Mouse (Mus musculus): ENCODE measurements at regions not wholly inside any gene's neighbourhood (a gene's known extent, or its start where the extent isn't known, plus 50 kb on each side); places are given as distances from the start of the nearest gene placed in this dataset.
A peak's percentile ranks its signal among the peaks of the same experiment; 100 is the strongest.
"Not testable (repeated sequence)": the region's sequence is repeated elsewhere in the genome, so short reads cannot be mapped to it uniquely, and the experiment has no call there.

DNA sequence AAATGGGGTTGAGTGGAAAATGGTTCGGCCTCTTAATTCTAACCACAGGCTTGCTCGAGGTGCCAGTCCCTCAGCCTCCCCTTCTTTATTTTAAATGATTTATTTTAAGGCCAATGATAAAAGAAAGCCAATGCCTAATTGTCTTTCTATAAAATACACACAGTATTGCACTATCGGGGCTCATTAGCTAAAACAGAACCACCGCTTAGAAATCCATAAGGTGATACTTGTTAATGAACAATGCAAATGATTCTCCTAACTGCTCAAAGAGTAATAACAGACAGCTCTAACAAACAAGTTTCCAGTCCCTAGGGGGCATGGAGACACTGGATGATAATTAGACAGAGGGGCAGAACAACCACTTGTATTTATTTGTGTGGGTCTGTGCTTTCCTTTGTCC is 58.8 kb downstream of the Emx2 start:
- no peak for DNase-seq (ENCODE audit: low read depth, low spot score)

DNA sequence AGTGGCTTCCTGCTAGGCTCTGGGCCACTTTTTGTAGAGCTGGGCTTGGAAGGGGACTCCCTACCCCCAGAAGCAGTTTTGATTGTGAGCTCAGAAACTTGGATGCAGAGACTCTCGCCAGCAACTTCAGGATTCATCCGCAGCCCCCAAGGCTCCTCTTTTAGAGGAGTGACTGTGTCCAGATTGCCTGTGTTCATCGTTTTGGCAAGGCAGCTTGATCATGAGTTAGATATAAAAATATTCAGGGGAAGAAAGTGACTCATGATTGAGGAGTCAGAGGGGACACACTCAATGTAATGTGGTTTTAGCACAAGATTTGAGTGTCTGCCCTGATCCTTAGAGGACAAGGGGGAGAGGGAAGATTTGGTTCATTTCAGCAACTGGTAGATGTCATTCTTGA is 61.0 kb downstream of the Emx2 start:
- no peak for DNase-seq (ENCODE audit: low read depth, low spot score)

DNA sequence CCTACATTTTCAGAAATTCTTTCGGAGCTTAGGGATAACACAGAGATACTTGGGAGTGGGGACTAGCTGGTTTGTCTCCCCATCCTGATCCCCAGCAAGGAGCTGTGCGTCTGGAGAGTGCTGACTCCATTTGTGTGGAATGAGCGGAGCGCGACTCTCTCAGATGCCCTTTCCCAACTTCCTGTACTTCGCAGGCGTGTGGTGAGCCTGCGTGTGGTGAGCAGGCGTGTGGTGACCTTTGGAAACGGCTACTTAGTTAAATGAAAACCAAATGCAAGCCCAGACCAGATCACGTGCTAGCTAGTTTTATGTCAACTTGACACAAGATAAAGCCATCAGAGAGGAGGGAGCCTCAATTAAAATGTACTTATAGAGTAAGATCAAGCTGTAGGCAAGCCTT is 64.0 kb downstream of the Emx2 start:
- DNase-seq (ENCODE audit: low read depth, low spot score): no peak

DNA sequence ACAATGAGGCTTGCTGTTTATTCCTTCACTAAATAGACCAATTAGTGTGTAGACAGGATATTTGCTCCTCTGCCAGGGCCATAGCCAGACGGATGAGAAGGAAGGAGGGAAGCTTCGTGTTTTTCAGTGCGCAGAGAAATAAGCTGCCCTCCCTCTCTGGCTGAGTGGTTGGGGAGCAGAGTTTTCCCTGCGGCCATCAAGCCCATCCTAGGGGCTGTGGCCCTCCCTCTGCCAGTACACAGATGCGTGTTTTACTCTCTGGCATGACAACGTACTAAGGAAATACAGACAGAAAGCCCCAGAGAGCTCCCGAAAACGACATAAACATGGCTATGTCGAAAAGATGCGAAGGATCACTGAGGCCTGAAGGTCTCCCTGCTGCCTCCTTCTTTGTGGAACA is 65.2 kb downstream of the Emx2 start:
- no peak for DNase-seq (ENCODE audit: low read depth, low spot score)

DNA sequence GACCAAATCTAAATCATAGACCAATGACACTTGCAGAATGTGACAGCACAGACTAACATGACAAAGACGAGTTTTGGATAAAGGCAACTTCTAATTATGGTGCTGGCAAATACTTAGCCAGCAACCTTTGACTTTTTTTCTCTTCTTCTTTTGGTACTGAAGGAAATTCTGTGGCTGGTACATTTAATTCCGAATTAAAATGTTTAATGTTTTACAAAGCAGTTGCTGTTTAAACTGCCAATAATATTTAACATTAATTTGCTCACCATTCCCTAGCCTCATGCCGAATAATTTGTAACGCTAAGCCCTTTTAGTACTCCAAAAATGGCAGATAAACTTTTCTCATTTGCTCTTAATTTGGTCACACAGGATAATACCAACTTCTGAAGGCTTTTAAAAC is 105.9 kb downstream of the Emx2 start:
- DNase-seq (ENCODE audit: low read depth, low spot score): no peak

DNA sequence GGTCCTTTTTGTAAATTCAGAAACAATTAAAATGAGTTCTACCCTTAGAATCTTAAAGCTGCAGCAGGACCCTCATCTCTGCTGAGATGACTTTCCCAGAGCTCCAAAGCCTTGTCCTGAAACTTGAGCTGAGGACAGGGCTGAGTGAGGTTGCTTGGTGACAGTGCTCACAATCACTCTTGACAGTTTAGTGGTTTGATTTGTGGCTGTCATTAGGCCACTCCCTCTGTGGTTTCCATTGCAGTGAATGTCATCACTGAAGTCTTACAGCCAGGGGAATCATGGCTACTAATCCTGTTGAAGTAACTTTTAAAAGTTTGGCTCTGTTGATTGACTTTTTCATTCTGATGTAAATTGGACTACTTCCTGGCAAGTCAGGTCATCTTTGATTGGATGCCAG is 110.7 kb downstream of the Emx2 start:
- DNase-seq (ENCODE audit: low read depth, low spot score): no peak

DNA sequence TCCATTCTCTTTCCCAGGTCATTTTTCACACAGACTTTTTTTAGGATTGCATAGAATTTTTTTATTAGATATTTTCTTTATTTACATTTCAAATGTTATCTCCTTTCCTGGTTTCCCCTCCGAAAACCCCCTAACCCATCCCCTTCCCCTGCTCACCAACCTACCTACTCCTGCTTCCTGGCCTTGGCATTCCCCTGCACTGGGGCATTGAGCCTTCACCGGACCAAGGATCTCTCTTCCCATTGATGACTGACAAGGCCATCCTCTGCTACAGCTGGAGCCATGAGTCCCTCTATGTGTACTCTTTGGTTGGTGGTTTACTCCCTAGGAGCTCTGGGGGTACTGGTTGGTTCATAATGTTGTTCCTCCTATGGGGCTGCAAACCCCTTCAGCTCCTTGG is 111.4 kb downstream of the Emx2 start:
- DNase-seq (ENCODE audit: low read depth, low spot score): not testable (repeated sequence)

DNA sequence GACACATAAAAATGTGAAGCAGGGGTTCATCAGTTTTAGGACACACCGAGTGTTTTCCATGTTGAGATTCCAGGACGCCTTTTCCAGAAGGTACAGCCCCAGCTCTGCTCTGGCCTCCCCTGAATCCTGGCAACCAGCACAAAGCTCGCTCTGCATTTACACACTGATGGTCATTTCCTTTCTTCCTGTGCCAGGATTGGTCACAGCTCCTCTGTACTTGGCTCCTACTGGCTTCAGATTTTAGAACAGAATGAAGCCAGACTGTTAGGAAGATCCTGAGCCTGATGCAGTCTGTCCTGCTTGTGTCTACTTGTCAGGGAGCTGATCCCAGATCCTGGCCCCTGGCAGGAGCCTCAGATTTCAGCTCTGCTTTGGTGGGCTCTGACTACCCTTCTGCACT is 116.2 kb downstream of the Emx2 start:
- DNase-seq (ENCODE audit: low read depth, low spot score): no peak

DNA sequence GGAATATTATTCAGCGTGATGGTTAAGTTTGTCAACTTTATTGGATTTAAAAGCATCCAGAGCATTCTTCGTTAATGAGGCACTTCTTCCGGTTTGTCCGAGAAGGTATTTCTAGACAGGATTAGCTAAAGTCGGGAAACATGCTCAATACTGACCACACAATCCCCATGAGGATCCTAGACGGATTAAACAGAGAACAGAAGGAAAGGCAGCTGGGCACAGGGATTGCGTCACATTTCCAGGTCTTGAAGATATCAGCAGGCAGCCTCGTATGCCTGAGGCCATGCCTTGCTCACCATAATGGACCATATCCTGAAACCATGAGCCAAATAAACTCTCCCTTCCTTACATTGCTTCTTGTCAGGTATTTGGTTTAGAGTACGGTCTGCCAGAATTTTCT is 119.7 kb downstream of the Emx2 start:
- DNase-seq (ENCODE audit: low read depth, low spot score): peak; percentile 14

DNA sequence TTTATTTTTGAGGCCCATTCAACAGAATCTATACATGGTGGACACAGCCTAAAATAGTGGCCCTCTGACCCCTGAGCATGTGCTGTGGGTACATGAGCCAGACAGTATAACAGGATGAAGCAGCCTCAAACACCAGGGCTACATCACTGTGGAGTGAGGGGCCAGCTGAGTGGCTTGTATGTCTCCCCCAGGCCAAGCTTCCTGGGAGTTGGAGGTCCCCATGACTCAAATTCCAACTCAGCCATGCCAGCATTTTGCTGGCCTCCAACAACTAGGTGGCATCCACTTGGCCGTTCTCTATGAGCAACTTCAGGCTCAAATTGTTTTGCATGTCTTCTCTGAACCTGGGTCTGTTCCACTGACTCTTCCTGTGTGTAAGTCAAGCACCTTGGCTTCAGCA is 121.5 kb downstream of the Emx2 start:
- DNase-seq (ENCODE audit: low read depth, low spot score): no peak

DNA sequence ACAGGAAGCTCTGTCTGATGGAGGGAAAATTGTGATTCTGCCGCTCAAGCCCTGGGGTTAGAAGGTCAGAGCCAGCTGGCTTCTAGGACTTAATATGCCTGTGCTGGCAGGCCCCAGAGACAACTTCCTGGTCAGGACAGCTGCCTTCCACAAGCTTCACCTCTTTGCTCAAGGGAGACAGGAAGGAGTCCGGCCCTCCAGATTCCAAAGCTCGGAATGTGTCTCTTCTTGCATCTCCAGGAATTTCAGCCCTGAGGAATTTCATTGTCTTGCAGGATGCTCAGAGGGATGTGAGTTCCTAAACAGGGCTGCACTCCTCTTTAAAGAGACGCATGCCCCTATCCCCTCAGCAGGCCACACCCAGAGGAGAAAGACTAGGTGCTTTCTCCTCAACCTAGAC is 127.7 kb downstream of the Emx2 start:
- DNase-seq (ENCODE audit: low read depth, low spot score): no peak

DNA sequence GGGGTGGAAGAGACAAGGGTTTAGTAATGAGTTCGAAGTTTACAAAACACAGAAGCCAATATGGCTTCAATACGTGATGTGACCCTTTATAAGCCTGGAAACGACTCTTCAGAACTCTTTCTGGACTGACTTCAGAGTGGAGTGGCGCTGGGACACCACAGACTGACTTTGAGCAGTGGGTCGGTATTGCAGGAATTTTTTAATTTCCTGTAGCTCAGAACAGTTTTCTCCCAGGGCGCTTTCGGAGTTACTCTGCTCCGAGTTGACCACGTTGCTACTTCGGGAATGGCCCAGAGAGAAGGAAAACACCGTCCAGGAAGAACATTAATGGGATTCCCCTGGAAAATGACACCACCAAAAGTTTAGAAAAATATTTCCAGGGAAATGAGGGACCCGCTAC is 129.1 kb downstream of the Emx2 start:
- DNase-seq (ENCODE audit: low read depth, low spot score): no peak

DNA sequence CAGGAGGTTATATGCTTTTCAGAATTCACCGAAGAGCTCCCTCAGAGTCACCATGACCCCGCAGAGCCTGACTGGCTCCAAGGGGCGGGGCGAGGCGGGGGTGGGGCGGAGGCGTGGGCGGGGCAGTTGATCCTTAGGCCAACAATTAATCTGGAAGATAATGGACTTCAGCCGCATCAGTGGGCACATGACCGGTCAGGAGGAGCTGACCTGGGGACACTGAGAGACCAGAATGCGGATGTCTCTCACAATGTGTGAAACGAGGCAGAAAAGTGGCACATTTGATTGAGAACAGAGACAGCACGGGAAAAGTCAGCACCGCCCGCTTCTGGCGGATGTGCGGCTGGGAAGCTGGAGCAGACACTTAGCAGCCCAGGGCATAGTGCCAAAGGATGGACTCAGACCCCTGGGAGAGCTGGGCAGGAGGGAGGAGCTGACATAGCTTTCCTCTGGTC is 129.9 kb downstream of the Emx2 start:
- peak; percentile 11 for DNase-seq (ENCODE audit: low read depth, low spot score)

DNA sequence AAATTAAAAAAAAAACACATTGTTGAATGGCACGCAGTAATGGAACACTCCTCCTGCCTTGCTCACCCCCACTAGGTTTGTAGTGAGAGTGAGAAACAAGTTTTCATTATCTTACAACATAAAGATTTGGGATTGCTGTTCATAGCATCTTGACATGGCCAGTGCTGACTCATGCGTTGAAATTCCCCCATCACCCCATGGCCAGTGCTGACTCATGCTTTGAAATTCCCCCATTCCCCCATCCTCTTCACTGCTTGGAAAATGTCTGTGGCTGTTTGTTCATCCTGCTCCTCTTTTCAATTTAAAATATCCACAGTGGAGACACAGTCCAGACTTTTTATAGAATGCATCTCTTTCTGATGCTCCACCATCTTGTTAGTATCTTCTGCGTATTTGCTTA is 131.8 kb downstream of the Emx2 start:
- no peak for DNase-seq (ENCODE audit: low read depth, low spot score)

DNA sequence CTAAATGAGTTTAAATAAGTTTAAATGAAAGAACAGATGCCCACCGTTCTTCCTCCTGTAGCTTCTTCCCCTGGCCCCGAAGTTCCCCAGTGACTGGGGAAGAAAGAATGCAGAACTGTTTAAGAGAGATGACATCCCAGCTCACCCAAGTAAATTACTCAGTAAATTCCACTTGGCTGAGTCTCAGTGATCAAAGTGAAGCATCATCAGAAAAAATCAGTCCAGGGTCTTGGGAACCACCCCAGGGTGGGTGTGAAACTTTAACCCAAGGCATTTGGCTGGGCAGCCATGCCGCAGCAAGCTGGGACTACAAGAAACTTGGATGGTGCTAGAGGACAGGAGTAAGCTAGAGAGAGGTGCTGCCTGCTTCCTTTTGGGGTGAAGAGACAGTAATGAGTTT is 133.9 kb downstream of the Emx2 start:
- no peak for DNase-seq (ENCODE audit: low read depth, low spot score)

DNA sequence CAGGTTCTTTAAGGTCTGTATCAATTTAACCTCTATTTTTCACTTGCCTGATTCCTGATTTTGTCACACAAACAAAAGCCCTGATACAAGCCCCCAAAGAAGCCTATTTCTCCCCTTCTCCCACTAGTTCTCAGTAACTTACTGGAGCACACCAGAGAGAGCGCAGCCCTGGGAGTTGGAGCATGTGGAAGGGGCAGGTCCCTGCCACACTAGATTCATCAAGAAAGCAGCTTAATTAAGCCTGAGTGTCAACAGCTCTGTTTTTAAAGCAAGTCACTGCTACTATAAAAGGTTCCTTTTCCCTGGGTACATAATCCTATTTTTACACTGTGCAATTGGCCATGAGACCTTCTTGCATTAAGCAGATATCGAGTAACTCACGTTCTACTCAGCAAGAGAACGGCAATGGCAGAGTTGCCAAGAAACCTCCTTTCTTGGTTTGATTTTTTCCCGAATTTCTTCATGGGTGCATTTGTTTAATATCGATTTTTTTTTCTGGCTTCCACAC is 166.2 kb downstream of the Emx2 start:
- DNase-seq (ENCODE audit: low read depth, low spot score): no peak

DNA sequence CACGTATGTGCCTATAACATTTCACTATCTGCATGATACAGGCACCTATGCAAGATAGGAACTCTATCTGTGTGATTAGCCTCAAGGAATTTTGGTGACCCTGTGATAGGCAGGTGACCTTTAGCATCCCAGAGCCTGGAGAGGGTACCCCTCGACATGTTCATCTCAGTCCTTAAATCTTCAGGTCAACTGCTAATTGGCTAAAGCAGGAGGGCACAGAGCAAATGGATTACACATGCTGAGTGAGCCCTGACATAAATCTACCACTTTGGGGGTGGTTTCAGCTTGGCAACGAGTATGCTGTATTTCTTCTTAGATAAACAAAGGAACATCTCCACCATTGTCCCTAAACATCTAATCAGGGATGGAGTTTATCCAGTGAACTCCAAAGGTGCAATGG is 169.5 kb downstream of the Emx2 start:
- no peak for DNase-seq (ENCODE audit: low read depth, low spot score)

DNA sequence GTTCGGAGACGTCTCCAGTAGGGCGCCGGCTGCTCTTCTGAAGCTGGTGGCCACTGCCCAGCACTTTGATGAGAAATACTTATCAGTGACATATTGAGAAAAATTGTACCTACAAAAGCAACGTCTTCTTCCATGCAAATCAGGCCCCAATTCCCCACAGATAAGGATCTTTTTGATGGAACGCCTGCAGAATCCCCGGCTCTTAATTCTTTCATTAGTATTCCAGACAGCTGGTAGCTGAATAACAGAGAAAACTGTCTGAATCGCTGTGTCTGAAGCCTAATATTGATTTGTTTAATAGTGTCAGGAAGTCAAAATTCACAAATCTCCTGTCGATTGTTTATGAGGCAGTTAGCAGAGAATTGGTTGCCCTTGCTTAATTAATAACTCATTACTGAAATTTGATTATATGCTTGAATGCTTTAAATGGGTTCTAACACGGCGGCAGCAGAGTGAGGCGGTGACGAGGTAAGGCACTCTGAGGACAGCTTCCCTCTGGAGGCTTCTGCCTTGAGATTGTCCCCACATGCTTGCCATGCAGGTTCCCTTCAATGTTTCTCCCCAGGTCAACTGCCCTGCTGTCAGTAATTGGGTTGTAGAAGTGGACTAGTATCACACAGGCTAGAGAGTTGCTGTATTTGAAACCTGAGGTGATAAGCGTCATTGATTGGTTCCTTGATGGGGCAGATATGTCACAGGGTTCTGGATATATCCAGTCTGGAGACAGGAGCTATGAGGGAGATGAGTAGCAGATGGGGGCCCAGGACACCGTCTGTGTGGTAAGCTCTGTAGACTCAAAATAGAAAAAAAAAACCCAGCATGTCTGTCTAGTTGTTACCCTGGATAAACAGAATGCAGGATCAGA is 170.4 kb downstream of the Emx2 start:
- DNase-seq (ENCODE audit: low read depth, low spot score): no peak

DNA sequence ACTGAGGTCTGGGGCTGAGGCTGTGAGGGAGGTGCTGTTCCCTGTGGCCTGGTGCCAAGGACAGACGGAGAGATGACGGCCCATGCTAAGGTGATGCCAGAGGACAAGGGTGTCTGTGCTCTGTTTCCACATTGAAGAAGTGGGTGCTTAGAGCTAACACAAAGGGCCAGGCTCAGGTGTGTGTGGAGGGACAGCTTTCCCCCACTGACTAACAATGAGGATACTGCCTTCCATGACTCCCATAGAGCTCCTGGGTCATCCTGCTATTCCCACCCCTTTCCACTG is 170.9 kb downstream of the Emx2 start:
- no peak for DNase-seq (ENCODE audit: low read depth, low spot score)

DNA sequence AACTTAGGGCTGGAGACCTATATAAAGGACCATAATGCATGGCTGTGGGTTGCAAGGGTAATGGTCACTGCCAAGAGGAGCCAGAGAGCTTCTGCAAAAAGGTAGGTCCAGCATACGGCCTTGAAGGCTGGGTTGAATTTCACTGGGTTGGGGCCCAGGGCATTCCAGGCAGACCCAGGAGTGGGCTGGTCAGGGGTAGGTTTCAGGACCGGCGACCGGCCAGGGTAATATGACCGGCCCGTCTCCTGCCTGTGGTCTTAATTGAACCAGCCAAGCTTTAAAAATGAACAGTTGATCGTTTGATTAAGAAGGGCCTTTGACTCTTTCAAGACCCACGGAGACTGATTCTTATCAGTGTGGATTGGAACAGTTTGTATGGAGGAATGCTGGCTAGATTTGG is 171.9 kb downstream of the Emx2 start:
- no peak for DNase-seq (ENCODE audit: low read depth, low spot score)

DNA sequence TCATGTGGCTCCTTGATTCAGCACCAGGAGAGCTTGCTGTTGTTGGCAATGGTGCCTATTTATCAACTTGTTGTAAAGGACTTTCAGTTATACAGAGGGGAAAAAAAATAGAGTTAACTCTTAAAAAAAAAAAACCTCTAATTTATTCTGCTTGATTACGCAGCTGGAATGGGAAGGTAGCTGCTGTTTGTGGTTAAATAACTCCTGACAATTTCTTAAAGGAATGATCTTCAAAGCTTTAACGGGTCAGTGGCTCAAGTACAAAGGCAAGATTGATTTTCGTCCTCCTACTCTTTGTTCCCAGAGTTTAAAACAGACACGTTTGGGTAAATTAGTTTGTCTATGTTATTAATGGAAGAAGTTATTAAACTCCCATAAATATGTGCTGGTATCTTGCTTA is 172.5 kb downstream of the Emx2 start:
- no peak for DNase-seq (ENCODE audit: low read depth, low spot score)

DNA sequence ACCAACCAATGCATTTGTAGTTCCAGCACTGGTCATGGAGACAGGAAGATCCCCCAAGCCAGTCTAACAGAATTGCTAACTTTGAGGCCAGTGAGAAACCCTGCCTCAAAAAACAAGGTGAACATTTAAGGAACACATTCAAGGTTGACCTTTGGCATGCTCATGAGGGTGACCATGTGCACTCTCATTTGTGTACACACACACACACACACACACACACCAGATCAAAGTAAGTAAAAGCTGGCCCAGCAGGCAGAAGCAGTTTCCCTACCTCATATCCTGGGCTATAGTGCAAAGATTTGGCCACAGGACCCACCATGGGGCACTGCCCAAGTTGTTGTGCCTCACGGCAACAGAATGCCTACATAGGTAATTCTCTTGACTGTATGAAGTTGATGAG is 173.4 kb downstream of the Emx2 start:
- no peak for DNase-seq (ENCODE audit: low read depth, low spot score)

DNA sequence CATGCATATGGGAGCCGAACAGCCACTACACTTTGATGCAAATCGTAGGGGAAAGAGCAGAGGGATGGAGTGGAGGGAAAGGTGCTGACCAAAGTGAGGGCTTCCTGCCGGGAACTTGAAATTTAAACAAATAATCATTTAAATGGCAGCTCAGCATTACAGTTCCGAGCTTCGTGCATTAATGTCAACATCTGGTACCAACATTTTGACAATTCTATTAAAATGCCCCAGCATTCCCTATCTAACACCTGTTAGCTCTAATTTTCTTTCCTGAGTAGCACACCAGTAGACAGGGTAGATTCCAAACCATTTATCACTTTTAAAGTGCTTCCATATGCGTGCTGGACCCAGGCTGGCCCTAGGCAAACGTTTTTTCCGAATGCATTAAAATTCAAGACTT is 178.1 kb downstream of the Emx2 start:
- no peak for DNase-seq (ENCODE audit: low read depth, low spot score)

DNA sequence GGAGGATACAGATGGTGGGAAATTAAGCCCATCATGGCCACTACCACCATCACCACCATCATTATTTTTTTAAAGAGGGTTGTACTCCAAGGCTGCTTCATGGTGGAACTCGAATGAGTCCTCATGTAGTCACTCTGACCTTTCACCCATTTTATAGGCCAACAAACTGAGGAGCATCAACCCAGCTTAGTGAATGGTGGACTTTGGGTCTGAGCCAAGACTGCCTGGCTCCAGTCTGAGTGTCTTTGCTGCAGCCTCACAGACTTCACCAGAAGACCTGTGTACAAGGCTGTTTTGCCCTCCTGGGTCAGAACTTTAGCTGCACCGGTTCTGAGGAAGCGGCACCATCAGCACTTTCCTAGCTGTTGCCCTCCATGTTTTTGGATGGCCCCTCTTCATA is 184.4 kb downstream of the Emx2 start:
- DNase-seq (ENCODE audit: low read depth, low spot score): no peak

Measured in retina, postnatal 7 days (tissue).